Mouse (Mus musculus): ENCODE data around the gene Mettl6.

Gene Mettl6

GRCm38 (mm10) chr14:31494975-31495455 lies at the start of gene Mettl6:
Mettl6 (minus strand) TSS chr14:31495040.
- DNase-seq (ENCODE audit: low read depth, low spot score): peak; percentile 91

- no peak for DNase-seq (ENCODE audit: low read depth, low spot score)
Observed at GRCm38 (mm10) chr14:31543885-31544442, 49.1 kb upstream of the Mettl6 start.

- no peak for DNase-seq (ENCODE audit: low read depth, low spot score)
Observed at GRCm38 (mm10) chr14:31537298-31537697, 42.5 kb upstream of the Mettl6 start.

GRCm38 (mm10) chr14:31532656-31533055 lies 37.8 kb upstream of the Mettl6 start:
- DNase-seq (ENCODE audit: low read depth, low spot score): no peak

- no peak for DNase-seq (ENCODE audit: low read depth, low spot score)
Observed at GRCm38 (mm10) chr14:31531506-31532148, 36.8 kb upstream of the Mettl6 start.

DNA sequence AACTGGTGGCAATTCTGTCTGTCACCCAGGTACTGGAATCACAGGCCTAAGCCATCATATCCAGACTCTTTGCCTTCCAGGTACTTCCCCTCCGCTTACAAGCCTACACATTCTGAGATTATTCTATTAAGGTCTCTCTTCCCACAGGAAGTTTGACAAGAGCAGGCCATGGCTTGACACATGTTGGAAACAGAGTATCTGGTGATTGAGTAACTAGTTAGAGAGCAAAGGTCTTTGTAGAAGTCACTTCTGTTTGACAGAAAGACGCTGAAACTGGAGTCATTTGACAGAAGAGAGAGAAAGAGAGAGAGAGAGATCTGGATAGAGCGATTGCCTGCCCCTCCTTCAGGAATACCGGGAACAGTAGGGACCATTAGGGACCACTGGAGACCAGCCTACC lies 36.0 kb upstream of the Mettl6 start:
- DNase-seq (ENCODE audit: low read depth, low spot score): no peak

DNA sequence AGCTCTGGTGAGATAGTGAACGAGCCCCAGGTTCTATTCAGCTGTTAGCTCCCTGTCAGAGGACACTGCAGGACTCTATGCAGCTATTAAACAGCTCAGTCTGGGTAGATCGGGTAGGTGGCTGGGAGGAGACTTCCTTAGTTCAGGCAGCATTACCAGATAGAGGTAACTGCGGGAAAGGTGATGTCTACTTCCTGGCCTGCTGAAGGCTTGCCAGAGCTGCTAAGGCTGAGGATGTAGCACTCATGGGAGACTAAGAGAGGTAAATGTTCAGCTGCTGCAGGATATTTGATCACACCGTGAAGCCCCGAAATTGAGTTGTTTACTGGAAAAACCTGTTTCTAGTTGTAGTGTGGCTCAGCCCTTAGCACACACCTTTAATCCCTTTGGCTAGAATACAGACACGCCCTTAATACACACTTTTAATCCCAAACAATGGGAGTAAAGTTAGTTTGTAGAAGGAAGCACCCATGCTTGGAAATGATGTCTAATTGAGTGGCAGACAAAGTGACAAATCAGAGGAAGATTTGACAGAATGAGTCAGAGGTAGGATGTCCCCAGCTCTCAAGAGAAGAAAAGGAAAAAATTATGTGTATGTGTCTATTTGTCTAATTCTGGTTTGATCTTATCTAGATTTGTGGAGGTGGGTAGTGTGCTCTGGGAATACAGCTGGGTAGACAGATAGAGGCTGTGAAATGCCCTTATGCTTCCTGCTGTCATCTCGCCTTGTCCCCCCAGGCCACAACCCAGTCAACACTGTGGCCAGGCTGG lies 30.4 kb upstream of the Mettl6 start:
- no peak for DNase-seq (ENCODE audit: low read depth, low spot score)

DNA sequence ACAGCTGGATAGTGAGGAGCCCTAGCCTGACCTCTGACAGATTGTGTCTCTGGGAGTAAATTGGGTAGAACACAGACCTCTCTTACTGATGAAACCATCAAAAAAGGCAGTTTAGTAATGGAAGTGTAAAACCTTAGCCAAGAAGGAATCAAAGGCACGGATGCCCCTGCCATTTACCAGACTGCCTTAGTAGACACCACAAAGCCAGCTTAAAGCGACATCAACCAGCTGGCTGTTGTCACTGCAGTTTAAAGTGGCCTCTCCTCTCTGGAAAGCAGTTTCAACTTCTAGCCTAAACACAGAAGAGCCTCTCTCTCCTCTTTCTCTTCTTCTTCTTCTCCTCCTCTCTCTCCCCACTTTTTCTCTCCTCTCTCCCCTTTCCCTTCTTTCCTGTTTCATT lies 26.5 kb upstream of the Mettl6 start:
- no peak for DNase-seq (ENCODE audit: low read depth, low spot score)

DNA sequence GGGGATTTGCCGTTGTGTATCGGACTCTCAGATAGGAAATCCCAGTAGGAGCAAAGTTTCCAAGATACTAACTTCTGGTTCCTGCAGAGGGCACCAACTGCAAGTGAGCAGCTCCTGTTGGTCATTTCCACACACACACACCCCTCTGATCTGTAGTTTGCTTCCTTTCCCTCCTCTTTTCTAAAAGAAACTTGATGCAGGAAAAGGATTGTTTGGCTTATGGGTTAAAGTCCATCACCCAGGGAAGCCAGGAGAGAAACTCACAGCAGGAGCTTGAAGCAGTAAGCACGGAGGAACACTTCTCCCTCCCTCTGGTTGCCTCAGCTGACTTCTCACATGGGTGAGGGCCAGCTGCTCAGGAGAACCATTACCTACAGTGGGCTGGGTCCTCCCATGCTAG lies 24.3 kb upstream of the Mettl6 start:
- no peak for DNase-seq (ENCODE audit: low read depth, low spot score)

DNA sequence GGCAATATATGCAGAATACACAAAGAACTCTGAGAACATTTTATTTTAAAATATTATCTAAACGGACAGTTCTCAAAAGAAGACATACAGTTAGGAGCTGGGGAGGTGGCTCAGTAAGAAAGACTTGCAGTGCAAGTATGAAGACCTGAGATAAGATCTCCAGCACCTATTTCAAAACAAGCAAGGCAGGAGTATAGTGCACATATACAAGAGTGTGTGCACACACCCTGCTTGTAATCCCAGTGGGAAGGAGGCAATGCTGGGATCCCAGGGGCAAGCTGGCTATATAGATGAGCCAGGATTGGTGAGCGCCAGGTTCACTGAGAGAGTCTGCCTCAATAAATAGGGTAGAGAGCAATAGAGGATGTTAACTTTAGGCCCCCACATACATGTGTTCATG lies 21.1 kb upstream of the Mettl6 start:
- no peak for DNase-seq (ENCODE audit: low read depth, low spot score)

GRCm38 (mm10) chr14:31510322-31510721 lies 15.5 kb upstream of the Mettl6 start:
- no peak for DNase-seq (ENCODE audit: low read depth, low spot score)

GRCm38 (mm10) chr14:31509911-31510310 lies 15.1 kb upstream of the Mettl6 start:
- no peak for DNase-seq (ENCODE audit: low read depth, low spot score)

DNA sequence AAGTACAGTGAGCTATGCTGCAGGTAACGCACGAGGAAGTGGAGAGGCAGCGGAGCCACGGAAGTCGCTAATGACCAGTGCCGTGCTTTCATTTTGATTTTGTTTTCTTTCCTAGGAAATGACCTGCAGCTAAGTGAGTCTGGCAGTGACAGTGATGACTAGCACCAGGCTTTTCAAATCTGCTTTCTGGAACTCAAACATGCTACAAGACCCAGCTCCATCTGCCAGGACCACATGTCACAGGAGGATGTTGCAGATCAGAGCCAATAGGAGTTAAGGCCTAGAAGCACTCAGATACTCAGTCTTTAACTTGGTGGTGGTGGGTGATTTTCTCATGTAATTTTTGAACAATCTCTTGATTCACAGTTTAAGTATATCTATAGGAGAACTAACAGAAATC lies 11.6 kb upstream of the Mettl6 start:
- DNase-seq (ENCODE audit: low read depth, low spot score): no peak

GRCm38 (mm10) chr14:31503406-31503805 lies 8.6 kb upstream of the Mettl6 start:
- DNase-seq (ENCODE audit: low read depth, low spot score): no peak

DNA sequence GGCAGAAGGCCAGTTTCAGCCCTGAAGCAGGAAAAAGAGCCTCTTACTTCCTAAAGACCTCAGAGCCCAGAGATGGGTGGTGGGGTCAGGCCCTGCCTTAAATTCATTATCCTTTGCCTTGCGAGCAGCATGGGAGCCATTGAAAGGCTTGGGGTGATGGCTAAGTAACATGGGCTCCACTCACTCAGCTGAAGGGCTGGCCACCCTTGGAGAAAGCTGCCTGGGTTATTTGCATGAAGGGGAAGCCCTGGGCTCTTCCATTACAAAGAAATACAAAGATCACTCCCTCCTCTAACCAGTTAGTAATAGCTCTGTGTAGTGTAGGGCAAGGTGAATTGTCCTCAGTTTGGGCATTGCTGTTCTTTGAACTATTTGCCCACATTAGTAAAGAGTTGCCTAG lies 4.7 kb upstream of the Mettl6 start:
- DNase-seq (ENCODE audit: low read depth, low spot score): no peak

GRCm38 (mm10) chr14:31496241-31496646 lies 1.4 kb upstream of the Mettl6 start:
- DNase-seq (ENCODE audit: low read depth, low spot score): peak; percentile 19

- no peak for DNase-seq (ENCODE audit: low read depth, low spot score)
Observed at GRCm38 (mm10) chr14:31495538-31495937, 698 bp upstream of the Mettl6 start.

GRCm38 (mm10) chr14:31494349-31494974 lies 378 bp downstream of the Mettl6 start, which contains the start of gene Eaf1:
Eaf1 (plus strand) TSS chr14:31494399.
- no peak for DNase-seq (ENCODE audit: low read depth, low spot score)

DNA sequence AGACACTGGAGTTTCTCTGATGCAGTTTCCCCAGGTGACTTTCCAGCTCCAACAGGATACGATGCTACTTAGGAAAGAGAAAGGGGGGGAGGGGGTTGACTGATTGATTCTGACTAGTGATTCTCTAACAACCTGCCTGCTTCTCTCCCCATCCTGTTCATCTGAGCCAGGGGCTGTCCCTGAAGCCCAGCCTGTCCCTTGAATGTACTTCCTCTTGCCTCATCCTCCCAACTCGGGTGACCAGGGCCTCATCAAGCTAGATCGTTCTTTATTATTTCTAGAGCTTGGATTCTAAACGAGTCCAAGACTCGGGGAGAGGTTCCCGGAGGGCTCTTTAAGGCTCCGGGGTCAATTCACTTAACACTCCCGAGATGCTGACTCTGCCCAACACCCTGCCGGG lies 939 bp downstream of the Mettl6 start:
- no peak for DNase-seq (ENCODE audit: low read depth, low spot score)

GRCm38 (mm10) chr14:31488055-31488454 lies 6.8 kb downstream of the Mettl6 start:
- no peak for DNase-seq (ENCODE audit: low read depth, low spot score)

- DNase-seq (ENCODE audit: low read depth, low spot score): no peak
Observed at GRCm38 (mm10) chr14:31486465-31486864, 8.4 kb downstream of the Mettl6 start.

- no peak for DNase-seq (ENCODE audit: low read depth, low spot score)
Observed at GRCm38 (mm10) chr14:31482417-31482816, 12.4 kb downstream of the Mettl6 start.
